Mouse (Mus musculus) ES-Bruce4 (cell line): ENCODE data around the gene Krt27.

Experiments used
- CTCF ChIP-seq: IDR thresholded peaks from one replicate; pipeline ENCODE4 v1.8.1; 2011; ENCODE audit warnings: low read depth, low read length
- POLR2A ChIP-seq: IDR thresholded peaks from one replicate; pipeline ENCODE4 v1.8.1; 2011; ENCODE audit warnings: low read length; ENCODE audit not compliant: insufficient read depth

- TF ChIP-seq CTCF = peak; percentile 54
- no peak for TF ChIP-seq POLR2A
Observed at GRCm38 (mm10) chr11:99369229-99369628, 18.3 kb upstream of the Krt27 start.
